Mouse (Mus musculus): ENCODE results near the gene Tead4. TPM values are rescaled to one million over a fixed set of nuclear protein-coding genes. Genes with fewer than 3 reads are reported as not detected.

The Tead4 gene
- polyA plus RNA-seq, 1 experiment from 2014 or later: 1.3 TPM

DNA sequence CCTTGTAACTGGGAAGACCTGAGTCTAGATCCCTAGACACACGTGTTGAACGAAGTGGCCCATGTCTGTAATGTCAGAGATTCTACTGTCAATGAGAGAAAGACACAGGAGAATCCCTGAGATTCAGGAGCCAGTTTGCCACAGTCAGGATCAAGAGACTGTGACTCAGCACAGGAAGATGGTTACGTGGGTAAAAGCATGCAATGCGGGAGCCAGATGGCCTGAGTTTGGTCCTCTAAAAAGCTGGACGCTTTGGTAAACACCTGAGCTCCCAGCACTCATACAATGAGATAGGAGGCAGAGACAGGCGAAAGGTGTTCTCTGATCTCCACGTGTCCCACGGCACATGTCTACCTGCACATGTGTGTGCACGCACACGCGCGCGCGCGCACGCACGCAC is 27.9 kb downstream of the Tead4 start:
- ATAC-seq (ENCODE audit: insufficient number of reproducible peaks, low FRiP score, low TSS enrichment, low read depth) (no peak), DNase-seq (ENCODE audit: low spot score) (no peak)
- Histone ChIP-seq H3K4me1 (ENCODE audit: control insufficient read depth, insufficient read depth, low read length) (0 out of 2 replicates have a peak, but pooled peaks cover 3% of the 10 kb centered on the region), H3K27ac (replicated peaks; ENCODE audit: low read depth, low read length) (no peak overlapping the region), H3K4me3 (ENCODE audit: low read depth, low read length) (no peak overlapping the region), H3K9me3 (ENCODE audit: control insufficient read depth, low read length) (no peaks in the 10 kb centered on the region), H3K27me3 (ENCODE audit: control insufficient read depth, insufficient read depth, low read length) (no peaks in the 10 kb centered on the region), H3K36me3 (ENCODE audit: control insufficient read depth, insufficient read depth, low read length) (no peaks in the 10 kb centered on the region), H3K9ac (ENCODE audit: low read length) (no peak overlapping the region), H3K4me2 (ENCODE audit: low read depth, severe bottlenecking) (no peak overlapping the region)
- 94% methylated on average over 17 of the region's 17 CpGs for WGBS

DNA sequence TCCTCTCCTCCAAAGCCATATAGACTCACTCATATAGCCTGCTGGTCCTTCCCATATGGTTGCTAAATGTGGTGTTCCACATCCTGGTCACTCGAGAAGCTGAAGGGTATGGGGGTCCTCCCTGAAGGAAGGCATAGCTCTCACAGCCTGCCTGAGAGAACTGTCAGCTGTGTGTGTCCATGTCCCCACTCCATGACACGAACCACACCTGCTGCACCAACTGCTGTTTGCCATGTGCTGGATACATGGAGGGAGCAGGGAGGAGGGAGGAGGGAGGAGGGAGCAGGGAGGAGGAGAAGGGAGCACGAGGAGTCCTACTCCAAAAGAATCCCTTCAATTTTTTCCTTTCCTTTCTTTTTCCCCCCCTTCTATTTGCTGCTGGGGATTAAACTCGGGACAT is 30.8 kb downstream of the Tead4 start:
- no peaks in the 10 kb centered on the region for H3K27me3 ChIP-seq (ENCODE audit: control insufficient read depth, insufficient read depth, low read length)
- WGBS: 75% methylated on average over 4 of the region's 4 CpGs
- no peaks in the 10 kb centered on the region for H3K36me3 ChIP-seq (ENCODE audit: control insufficient read depth, insufficient read depth, low read length)
- H3K4me3 ChIP-seq (ENCODE audit: low read depth, low read length): no peak overlapping the region
- ATAC-seq (ENCODE audit: insufficient number of reproducible peaks, low FRiP score, low TSS enrichment, low read depth): no peak; the same call in 1 of the 2 replicates
- DNase-seq (ENCODE audit: low spot score): no peak
- no peak overlapping the region for H3K27ac ChIP-seq (replicated peaks; ENCODE audit: low read depth, low read length)
- H3K9me3 ChIP-seq (ENCODE audit: control insufficient read depth, low read length): no peaks in the 10 kb centered on the region
- no peak overlapping the region for H3K4me2 ChIP-seq (ENCODE audit: low read depth, severe bottlenecking)
- no peaks in the 10 kb centered on the region for H3K4me1 ChIP-seq (ENCODE audit: control insufficient read depth, insufficient read depth, low read length)
- H3K9ac ChIP-seq (ENCODE audit: low read length): no peak overlapping the region

DNA sequence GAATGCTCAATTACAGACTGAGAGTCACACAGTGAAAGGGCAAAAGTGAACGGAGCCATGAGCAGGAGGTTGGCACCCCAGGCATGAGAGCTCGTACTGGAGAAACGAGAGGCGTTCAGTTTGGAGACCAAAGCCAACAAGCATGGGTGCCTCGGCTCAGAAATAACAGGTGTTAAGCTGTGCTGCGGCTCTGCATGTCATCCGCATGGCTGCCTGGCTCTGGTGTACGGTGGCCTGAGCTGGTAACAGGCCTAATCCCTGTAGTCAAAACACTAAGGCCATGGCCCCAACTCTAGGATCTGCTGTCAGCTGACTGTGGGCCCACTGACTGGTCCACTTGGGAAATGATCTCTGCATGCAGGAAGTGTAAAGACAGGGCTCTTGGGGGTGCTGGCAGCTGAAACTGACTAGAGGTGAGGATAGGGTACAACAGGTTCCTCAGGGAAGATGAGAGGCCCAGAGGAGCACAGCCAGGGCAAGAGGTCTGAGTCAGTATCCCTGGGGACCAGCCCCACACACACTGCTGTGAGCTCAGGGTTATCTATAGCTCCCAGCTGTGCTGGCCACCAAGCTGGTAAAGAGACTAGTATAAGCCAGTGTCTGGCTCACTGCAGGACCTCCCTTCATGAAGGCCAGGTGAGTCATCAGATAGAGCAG is 35.6 kb downstream of the Tead4 start:
- 88% methylated on average over 8 of the region's 8 CpGs for WGBS
- H3K4me1 ChIP-seq (ENCODE audit: control insufficient read depth, insufficient read depth, low read length): no peaks in the 10 kb centered on the region
- H3K4me3 ChIP-seq (ENCODE audit: low read depth, low read length): no peak overlapping the region
- H3K36me3 ChIP-seq (ENCODE audit: control insufficient read depth, insufficient read depth, low read length): no peaks in the 10 kb centered on the region
- no peaks in the 10 kb centered on the region for H3K27me3 ChIP-seq (ENCODE audit: control insufficient read depth, insufficient read depth, low read length)
- no peak overlapping the region for H3K4me2 ChIP-seq (ENCODE audit: low read depth, severe bottlenecking)
- H3K27ac ChIP-seq (replicated peaks; ENCODE audit: low read depth, low read length): no peak overlapping the region
- no peak overlapping the region for H3K9ac ChIP-seq (ENCODE audit: low read length)
- ATAC-seq (ENCODE audit: insufficient number of reproducible peaks, low FRiP score, low TSS enrichment, low read depth): no peak
- H3K9me3 ChIP-seq (ENCODE audit: control insufficient read depth, low read length): no peaks in the 10 kb centered on the region
- no peak for DNase-seq (ENCODE audit: low spot score)

DNA sequence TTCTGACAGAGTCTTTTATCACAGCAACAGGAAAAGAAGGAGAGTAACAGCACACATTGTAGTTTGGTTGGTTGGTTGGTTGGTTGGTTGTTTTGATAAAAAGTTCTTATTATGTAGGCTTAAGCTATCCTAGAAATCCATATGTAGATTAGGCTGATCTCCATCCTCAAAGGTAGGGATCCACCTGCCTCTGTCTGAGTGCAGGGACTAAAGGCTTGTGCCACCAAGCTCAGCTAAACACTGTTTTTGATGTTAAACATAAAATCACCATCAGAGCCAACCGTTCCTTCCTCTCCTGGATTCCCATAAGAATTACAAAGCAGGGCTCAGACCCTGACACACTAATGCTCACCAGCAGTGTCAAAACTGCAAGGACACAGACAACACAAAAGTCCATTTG is 39.1 kb downstream of the Tead4 start:
- no peaks in the 10 kb centered on the region for H3K36me3 ChIP-seq (ENCODE audit: control insufficient read depth, insufficient read depth, low read length)
- no peak overlapping the region for H3K27ac ChIP-seq (replicated peaks; ENCODE audit: low read depth, low read length)
- no peaks in the 10 kb centered on the region for H3K9me3 ChIP-seq (ENCODE audit: control insufficient read depth, low read length)
- no peaks in the 10 kb centered on the region for H3K4me1 ChIP-seq (ENCODE audit: control insufficient read depth, insufficient read depth, low read length)
- 68% methylated on average over 1 of the region's 1 CpGs for WGBS
- no peak overlapping the region for H3K4me2 ChIP-seq (ENCODE audit: low read depth, severe bottlenecking)
- H3K9ac ChIP-seq (ENCODE audit: low read length): no peak overlapping the region
- H3K27me3 ChIP-seq (ENCODE audit: control insufficient read depth, insufficient read depth, low read length): no peaks in the 10 kb centered on the region
- DNase-seq (ENCODE audit: low spot score) (no peak), ATAC-seq (ENCODE audit: insufficient number of reproducible peaks, low FRiP score, low TSS enrichment, low read depth) (no peak)
- H3K4me3 ChIP-seq (ENCODE audit: low read depth, low read length): no peak overlapping the region

DNA sequence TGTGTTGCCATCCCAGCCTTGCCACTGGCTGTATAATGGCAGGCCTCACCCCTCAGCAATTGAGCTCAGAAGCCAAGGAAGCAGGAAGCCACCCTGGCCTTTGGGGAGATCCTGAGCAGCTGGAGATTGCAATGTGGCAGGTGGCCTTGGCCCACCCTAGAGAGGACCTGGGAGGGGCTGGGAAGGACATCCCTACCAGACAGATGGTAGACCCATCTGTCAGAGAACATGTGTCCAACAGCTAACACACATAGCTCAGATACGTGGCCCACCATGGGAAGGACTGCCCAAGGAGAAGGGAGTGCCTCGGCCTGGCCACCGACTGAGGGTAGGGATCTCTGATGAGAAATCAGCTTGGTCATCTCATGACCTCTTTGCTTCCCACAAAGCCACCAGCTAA is 41.4 kb downstream of the Tead4 start:
- no peak overlapping the region for H3K4me3 ChIP-seq (ENCODE audit: low read depth, low read length)
- H3K4me2 ChIP-seq (ENCODE audit: low read depth, severe bottlenecking): no peak overlapping the region
- H3K36me3 ChIP-seq (ENCODE audit: control insufficient read depth, insufficient read depth, low read length): no peaks in the 10 kb centered on the region
- no peaks in the 10 kb centered on the region for H3K9me3 ChIP-seq (ENCODE audit: control insufficient read depth, low read length)
- WGBS: 94% methylated on average over 3 of the region's 3 CpGs
- no peak for DNase-seq (ENCODE audit: low spot score)
- no peaks in the 10 kb centered on the region for H3K27me3 ChIP-seq (ENCODE audit: control insufficient read depth, insufficient read depth, low read length)
- H3K4me1 ChIP-seq (ENCODE audit: control insufficient read depth, insufficient read depth, low read length): no peaks in the 10 kb centered on the region
- no peak for ATAC-seq (ENCODE audit: insufficient number of reproducible peaks, low FRiP score, low TSS enrichment, low read depth)
- no peak overlapping the region for H3K9ac ChIP-seq (ENCODE audit: low read length)
- no peak overlapping the region for H3K27ac ChIP-seq (replicated peaks; ENCODE audit: low read depth, low read length)

DNA sequence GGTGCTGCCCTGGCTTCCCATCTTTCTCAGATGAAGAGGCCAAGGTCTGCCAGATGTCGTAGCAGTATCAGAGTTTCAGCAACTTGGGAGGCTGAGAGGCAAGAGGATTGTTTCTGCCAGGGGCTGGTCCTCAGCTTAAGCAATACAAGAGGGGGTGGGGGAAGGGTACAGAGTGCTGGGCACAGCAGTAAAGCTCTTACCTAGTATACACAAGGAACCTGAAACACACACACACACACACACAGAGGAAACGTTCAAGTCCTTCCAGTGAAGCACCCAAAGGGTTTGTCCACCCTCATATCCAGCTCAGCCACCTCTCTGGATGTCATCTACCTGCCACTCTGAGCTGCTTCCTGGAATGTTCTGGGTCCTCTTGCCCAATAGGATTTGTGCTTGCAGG is 44.7 kb downstream of the Tead4 start:
- Histone ChIP-seq H3K4me2 (ENCODE audit: low read depth, severe bottlenecking) (no peak overlapping the region), H3K9ac (ENCODE audit: low read length) (no peak overlapping the region), H3K27ac (replicated peaks; ENCODE audit: low read depth, low read length) (no peak overlapping the region)

DNA sequence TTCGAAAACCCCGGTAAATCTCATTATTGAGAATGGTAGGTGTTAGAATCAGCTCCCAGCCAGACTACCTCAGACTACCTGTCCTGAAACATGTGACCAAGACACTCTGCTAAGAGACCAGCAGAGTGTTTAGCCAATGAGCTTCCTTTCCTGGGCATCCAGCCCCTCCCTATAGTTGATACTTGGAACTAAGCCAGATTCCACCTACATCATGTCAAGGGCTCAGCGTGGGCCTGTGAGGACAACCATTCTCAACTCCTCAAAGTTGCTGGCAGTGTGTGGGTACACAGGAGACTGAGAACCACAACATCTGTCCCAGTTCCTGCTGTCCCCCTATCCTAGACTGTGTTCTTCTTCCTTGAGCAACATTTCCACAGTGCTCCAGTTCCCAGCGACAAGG is 45.3 kb downstream of the Tead4 start:
- Histone ChIP-seq H3K4me3 (ENCODE audit: low read depth, low read length) (no peak overlapping the region), H3K36me3 (ENCODE audit: control insufficient read depth, insufficient read depth, low read length) (no peaks in the 10 kb centered on the region), H3K27ac (replicated peaks; ENCODE audit: low read depth, low read length) (no peak overlapping the region), H3K9me3 (ENCODE audit: control insufficient read depth, low read length) (no peaks in the 10 kb centered on the region), H3K9ac (ENCODE audit: low read length) (no peak overlapping the region), H3K4me1 (ENCODE audit: control insufficient read depth, insufficient read depth, low read length) (no peaks in the 10 kb centered on the region), H3K27me3 (ENCODE audit: control insufficient read depth, insufficient read depth, low read length) (no peaks in the 10 kb centered on the region), H3K4me2 (ENCODE audit: low read depth, severe bottlenecking) (no peak overlapping the region)
- DNase-seq (ENCODE audit: low spot score) (no peak), ATAC-seq (ENCODE audit: insufficient number of reproducible peaks, low FRiP score, low TSS enrichment, low read depth) (no peak)
- WGBS: 80% methylated on average over 4 of the region's 4 CpGs

More for the DNA sequence above, 44.7 kb downstream of the Tead4 start:
- WGBS: 77% methylated on average over 2 of the region's 2 CpGs
- Histone ChIP-seq H3K4me3 (ENCODE audit: low read depth, low read length) (no peak overlapping the region), H3K4me1 (ENCODE audit: control insufficient read depth, insufficient read depth, low read length) (no peaks in the 10 kb centered on the region), H3K9me3 (ENCODE audit: control insufficient read depth, low read length) (no peaks in the 10 kb centered on the region), H3K36me3 (ENCODE audit: control insufficient read depth, insufficient read depth, low read length) (no peaks in the 10 kb centered on the region), H3K27me3 (ENCODE audit: control insufficient read depth, insufficient read depth, low read length) (no peaks in the 10 kb centered on the region)
- no peak for DNase-seq (ENCODE audit: low spot score)
- no peak for ATAC-seq (ENCODE audit: insufficient number of reproducible peaks, low FRiP score, low TSS enrichment, low read depth)

DNA sequence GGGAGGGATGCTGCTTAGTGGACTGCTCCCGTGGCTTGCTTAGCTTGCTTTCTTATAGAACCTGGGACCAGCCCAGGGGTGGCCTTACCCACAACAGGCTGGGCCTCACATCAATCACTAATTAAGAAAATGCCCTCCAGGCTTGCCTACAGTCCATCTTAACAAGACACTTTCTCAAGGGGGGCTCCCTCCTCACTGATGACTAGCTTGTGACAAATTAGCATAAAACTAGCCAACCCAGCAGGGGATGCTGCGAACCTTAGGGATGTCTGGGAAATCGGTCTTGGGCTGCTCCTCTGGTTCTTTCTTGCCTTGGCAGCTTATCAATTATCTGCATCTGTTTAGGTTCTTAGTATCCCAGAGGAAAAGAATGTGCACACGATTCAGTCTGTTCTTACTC is 46.1 kb downstream of the Tead4 start:
- no peaks in the 10 kb centered on the region for H3K4me1 ChIP-seq (ENCODE audit: control insufficient read depth, insufficient read depth, low read length)
- H3K9me3 ChIP-seq (ENCODE audit: control insufficient read depth, low read length): no peaks in the 10 kb centered on the region
- H3K36me3 ChIP-seq (ENCODE audit: control insufficient read depth, insufficient read depth, low read length): no peaks in the 10 kb centered on the region
- H3K9ac ChIP-seq (ENCODE audit: low read length): no peak overlapping the region
- no peak overlapping the region for H3K4me3 ChIP-seq (ENCODE audit: low read depth, low read length)
- 62% methylated on average over 4 of the region's 4 CpGs for WGBS
- no peak for DNase-seq (ENCODE audit: low spot score)
- ATAC-seq (ENCODE audit: insufficient number of reproducible peaks, low FRiP score, low TSS enrichment, low read depth): no peak
- no peaks in the 10 kb centered on the region for H3K27me3 ChIP-seq (ENCODE audit: control insufficient read depth, insufficient read depth, low read length)
- no peak overlapping the region for H3K4me2 ChIP-seq (ENCODE audit: low read depth, severe bottlenecking)
- no peak overlapping the region for H3K27ac ChIP-seq (replicated peaks; ENCODE audit: low read depth, low read length)

DNA sequence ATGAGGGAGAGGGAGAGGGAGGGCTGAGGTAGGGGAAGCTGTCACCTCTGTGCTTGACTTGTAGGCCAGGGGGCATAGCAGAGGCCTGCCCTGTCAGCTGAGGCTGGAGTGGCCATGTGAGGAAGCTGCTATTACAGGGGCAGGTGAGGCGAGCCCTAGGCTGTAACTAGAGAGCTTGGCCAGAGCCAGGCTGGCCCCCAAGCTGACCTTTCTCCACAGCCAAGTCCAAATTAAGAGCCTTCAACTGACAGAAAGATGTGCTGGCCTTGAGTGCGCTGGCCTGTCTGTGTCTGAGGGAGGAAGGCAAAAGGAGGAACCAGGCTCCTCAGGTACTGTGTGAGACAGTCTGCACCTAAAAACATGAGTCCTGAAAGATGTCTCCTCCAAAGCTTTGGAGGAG is 47.5 kb downstream of the Tead4 start:
- Histone ChIP-seq H3K4me3 (ENCODE audit: low read depth, low read length) (no peak overlapping the region), H3K27ac (replicated peaks; ENCODE audit: low read depth, low read length) (no peak overlapping the region), H3K9ac (ENCODE audit: low read length) (no peak overlapping the region), H3K4me2 (ENCODE audit: low read depth, severe bottlenecking) (no peak overlapping the region), H3K4me1 (ENCODE audit: control insufficient read depth, insufficient read depth, low read length) (no peaks in the 10 kb centered on the region), H3K27me3 (ENCODE audit: control insufficient read depth, insufficient read depth, low read length) (no peaks in the 10 kb centered on the region), H3K9me3 (ENCODE audit: control insufficient read depth, low read length) (no peaks in the 10 kb centered on the region), H3K36me3 (ENCODE audit: control insufficient read depth, insufficient read depth, low read length) (no peaks in the 10 kb centered on the region)
- no peak for DNase-seq (ENCODE audit: low spot score)
- WGBS: 81% methylated on average over 2 of the region's 2 CpGs
- ATAC-seq (ENCODE audit: insufficient number of reproducible peaks, low FRiP score, low TSS enrichment, low read depth): no peak

All from limb, embryonic 11.5 days (tissue).